Mouse (Mus musculus) liver, postnatal 0 days (tissue): ENCODE data around the gene Aars.

Source experiments
- CTCF ChIP-seq: sonication (generic); IDR thresholded peaks from 2 replicates; pipeline ENCODE4 v1.5.1; 2016; ENCODE audit warnings: antibody characterized with exemption, low read depth
- EP300 ChIP-seq: IDR thresholded peaks from 2 replicates; pipeline ENCODE4 v1.6.1; 2016; ENCODE audit warnings: antibody characterized with exemption, low read depth, mild to moderate bottlenecking

GRCm38 (mm10) chr8:111093865-111094718 lies 61.1 kb downstream of the Aars start, which contains the start of gene Pdpr:
- TF ChIP-seq CTCF = no peak
- no peak for TF ChIP-seq EP300
